Mouse (Mus musculus): ENCODE measurements at regions not wholly inside any gene's neighbourhood (a gene's known extent, or its start where the extent isn't known, plus 50 kb on each side); places are given as distances from the start of the nearest gene placed in this dataset.

GRCm38 (mm10) chr17:78140660-78141059 lies 59.4 kb upstream of the Crim1 start:
- DNase-seq (ENCODE audit: extremely low read depth) = no peak
- Histone ChIP-seq H3K36me3 (replicated peaks in 1 of 2; ENCODE audit: control insufficient read depth in 1 of 2, insufficient read depth in 1 of 2, low read length in 1 of 2) (no peaks in the 10 kb centered on the region), H3K79me2 (replicated peaks; ENCODE audit: control insufficient read depth, extremely low read depth, insufficient read depth, poor library complexity, severe bottlenecking) (no peaks in the 10 kb centered on the region), H3K4me1 (ENCODE audit: control insufficient read depth in 1 of 2, insufficient read depth in 2 of 2) (no peaks in the 10 kb centered on the region), H3K9me3 (replicated peaks; ENCODE audit: low read length) (no peaks in the 10 kb centered on the region), H3K27me3 (replicated peaks) (no peaks in the 10 kb centered on the region), H3K9ac (ENCODE audit: insufficient read depth, low read depth) (no peak overlapping the region), H3K27ac (ENCODE audit: insufficient read depth, low read depth) (no peak overlapping the region), H3K4me2 (ENCODE audit: insufficient read depth, low read depth, poor library complexity, severe bottlenecking) (no peak overlapping the region), H3K4me3 (replicated peaks in 1 of 3; ENCODE audit: low read depth in 2 of 3, low read length in 2 of 3, poor library complexity in 1 of 3) (no peak overlapping the region)
- in situ Hi-C loops (cut with MboI; ENCODE audit: low pct_ligation_motif_present, low pct_unique_long_range_greater_than_20kb, low sequenced_read_pairs) (no loop called here), dilution Hi-C loops (cut with MboI; ENCODE audit: extremely low pct_ligation_motif_present, extremely low pct_unique_long_range_greater_than_20kb, low sequenced_read_pairs) (no loop called here)
- no peak for TF ChIP-seq JUN (IDR thresholded peaks at IDR 0.05; ENCODE audit: insufficient read depth, low read depth, low read length)
- no peak for TF ChIP-seq MXI1 (IDR thresholded peaks at IDR 0.05; ENCODE audit: low read depth, low read length)
- TF ChIP-seq RCOR1 (conservative IDR thresholded peaks at IDR 0.05; ENCODE audit: low read depth, low read length) = no peak
- TF ChIP-seq SMC3 (IDR thresholded peaks at IDR 0.05; ENCODE audit: low read depth, low read length) = no peak
- TF ChIP-seq MAFK (IDR thresholded peaks at IDR 0.05; ENCODE audit: insufficient replicate concordance, low read length) = no peak
- no peak for TF ChIP-seq TCF12 (IDR thresholded peaks at IDR 0.05; ENCODE audit: low read depth, low read length)
- no peak for TF ChIP-seq POLR2AphosphoS2 (IDR thresholded peaks at IDR 0.05; ENCODE audit: low read depth, low read length)

- Histone ChIP-seq H3K4me1 (ENCODE audit: control insufficient read depth in 1 of 2, insufficient read depth in 2 of 2) (no peaks in the 10 kb centered on the region), H3K27ac (ENCODE audit: insufficient read depth, low read depth) (no peak overlapping the region), H3K79me2 (replicated peaks; ENCODE audit: control insufficient read depth, extremely low read depth, insufficient read depth, poor library complexity, severe bottlenecking) (no peaks in the 10 kb centered on the region), H3K4me3 (replicated peaks in 1 of 3; ENCODE audit: low read depth in 2 of 3, low read length in 2 of 3, poor library complexity in 1 of 3) (no peak overlapping the region), H3K36me3 (replicated peaks in 1 of 2; ENCODE audit: control insufficient read depth in 1 of 2, insufficient read depth in 1 of 2, low read length in 1 of 2) (no peaks in the 10 kb centered on the region), H3K4me2 (ENCODE audit: insufficient read depth, low read depth, poor library complexity, severe bottlenecking) (no peak overlapping the region), H3K9me3 (replicated peaks; ENCODE audit: low read length) (no peaks in the 10 kb centered on the region), H3K9ac (ENCODE audit: insufficient read depth, low read depth) (no peak overlapping the region), H3K27me3 (replicated peaks) (no peaks in the 10 kb centered on the region)
- no peak for DNase-seq (ENCODE audit: extremely low read depth)
- dilution Hi-C loops (cut with MboI; ENCODE audit: extremely low pct_ligation_motif_present, extremely low pct_unique_long_range_greater_than_20kb, low sequenced_read_pairs) (no loop called here), in situ Hi-C loops (cut with MboI; ENCODE audit: low pct_ligation_motif_present, low pct_unique_long_range_greater_than_20kb, low sequenced_read_pairs) (no loop called here)
- no peak for TF ChIP-seq GABPA (IDR thresholded peaks at IDR 0.05; ENCODE audit: insufficient replicate concordance, low read depth, low read length)
- no peak for TF ChIP-seq ZKSCAN1 (IDR thresholded peaks at IDR 0.05; ENCODE audit: borderline replicate concordance, low read depth, low read length)
- no peak for TF ChIP-seq HCFC1 (IDR thresholded peaks at IDR 0.05; ENCODE audit: low read depth, low read length)
- no peak for TF ChIP-seq NELFE (IDR thresholded peaks at IDR 0.05; ENCODE audit: low read depth, low read length)
- TF ChIP-seq MYC (IDR thresholded peaks at IDR 0.05; ENCODE audit: low read depth, low read length) = no peak
- no peak for TF ChIP-seq MAFK (IDR thresholded peaks at IDR 0.05; ENCODE audit: insufficient replicate concordance, low read length)
Measured at GRCm38 (mm10) chr17:78141136-78141535, 58.9 kb upstream of the Crim1 start.

GRCm38 (mm10) chr17:78142431-78142830 lies 57.6 kb upstream of the Crim1 start:
- DNase-seq (ENCODE audit: extremely low read depth) = no peak
- Histone ChIP-seq H3K4me2 (ENCODE audit: insufficient read depth, low read depth, poor library complexity, severe bottlenecking) (no peak overlapping the region), H3K36me3 (replicated peaks in 1 of 2; ENCODE audit: control insufficient read depth in 1 of 2, insufficient read depth in 1 of 2, low read length in 1 of 2) (no peaks in the 10 kb centered on the region), H3K9me3 (replicated peaks; ENCODE audit: low read length) (no peaks in the 10 kb centered on the region), H3K27ac (ENCODE audit: insufficient read depth, low read depth) (no peak overlapping the region), H3K27me3 (replicated peaks) (no peaks in the 10 kb centered on the region), H3K9ac (ENCODE audit: insufficient read depth, low read depth) (no peak overlapping the region), H3K79me2 (replicated peaks; ENCODE audit: control insufficient read depth, extremely low read depth, insufficient read depth, poor library complexity, severe bottlenecking) (no peaks in the 10 kb centered on the region), H3K4me3 (replicated peaks in 1 of 3; ENCODE audit: low read depth in 2 of 3, low read length in 2 of 3, poor library complexity in 1 of 3) (no peak overlapping the region), H3K4me1 (ENCODE audit: control insufficient read depth in 1 of 2, insufficient read depth in 2 of 2) (no peaks in the 10 kb centered on the region)
- TF ChIP-seq SMC3 (IDR thresholded peaks at IDR 0.05; ENCODE audit: low read depth, low read length) = no peak
- no peak for TF ChIP-seq MYC (IDR thresholded peaks at IDR 0.05; ENCODE audit: low read depth, low read length)
- TF ChIP-seq JUN (IDR thresholded peaks at IDR 0.05; ENCODE audit: insufficient read depth, low read depth, low read length) = no peak
- TF ChIP-seq E2F4 (IDR thresholded peaks at IDR 0.05; ENCODE audit: insufficient replicate concordance, low read depth, low read length) = no peak
- TF ChIP-seq ZMIZ1 (IDR thresholded peaks at IDR 0.05; ENCODE audit: low read depth, low read length) = no peak
- TF ChIP-seq ZC3H11A (IDR thresholded peaks at IDR 0.05; ENCODE audit: low read depth, low read length) = no peak
- TF ChIP-seq ZNF384 (IDR thresholded peaks at IDR 0.05; ENCODE audit: low read depth, low read length) = no peak
- no peak for TF ChIP-seq MXI1 (IDR thresholded peaks at IDR 0.05; ENCODE audit: low read depth, low read length)
- TF ChIP-seq ETS1 (conservative IDR thresholded peaks at IDR 0.05; ENCODE audit: low read depth, low read length) = no peak
- no peak for TF ChIP-seq CTCF (conservative IDR thresholded peaks at IDR 0.05 in 1 of 2, IDR thresholded peaks at IDR 0.05 in 1 of 2; ENCODE audit: low read depth in 2 of 2, low read length in 2 of 2)
- no peak for TF ChIP-seq POLR2A (IDR thresholded peaks at IDR 0.05; ENCODE audit: low read depth, low read length)
- no peak for TF ChIP-seq USF2 (conservative IDR thresholded peaks at IDR 0.05; ENCODE audit: low read depth, low read length)
- no peak for TF ChIP-seq RCOR1 (conservative IDR thresholded peaks at IDR 0.05; ENCODE audit: low read depth, low read length)
- dilution Hi-C loops (cut with MboI; ENCODE audit: extremely low pct_ligation_motif_present, extremely low pct_unique_long_range_greater_than_20kb, low sequenced_read_pairs) = no loop called here
- in situ Hi-C loops (cut with MboI; ENCODE audit: low pct_ligation_motif_present, low pct_unique_long_range_greater_than_20kb, low sequenced_read_pairs) = no loop called here
